Mouse (Mus musculus): ENCODE data around the gene Plscr3.

DNA sequence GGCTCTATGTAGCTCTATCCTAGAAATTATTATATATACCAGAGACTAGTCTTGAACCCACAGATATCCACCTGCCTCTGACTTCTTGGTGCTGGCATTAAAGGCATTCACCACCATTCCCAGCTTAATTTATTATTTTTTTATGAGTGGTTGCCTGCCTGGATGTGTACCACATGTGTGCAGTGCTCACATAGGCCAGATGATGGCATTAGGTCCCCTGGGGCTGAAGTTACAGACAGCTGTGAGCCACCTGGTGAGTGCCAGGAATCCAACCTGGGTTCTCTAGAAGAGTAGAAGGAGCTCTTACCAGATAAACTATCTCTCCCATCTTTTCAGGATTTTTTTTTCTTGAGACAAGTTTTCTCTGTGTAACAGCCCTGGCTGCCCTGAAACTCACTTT, 35.9 kb upstream of the Plscr3 start:
- TF ChIP-seq CTCF (IDR thresholded peaks at IDR 0.05; ENCODE audit: extremely low read depth, insufficient read depth, low read length) (no peak), POLR2A (IDR thresholded peaks at IDR 0.05; ENCODE audit: extremely low read depth, insufficient read depth, low read length) (no peak)

Measured in cortical plate, adult 2 months (tissue).